Mouse (Mus musculus): ENCODE measurements around the gene Sirt4. TPM values are rescaled to one million over a fixed set of nuclear protein-coding genes. Genes with fewer than 3 reads are reported as not detected.
A peak's percentile ranks its signal among the peaks of the same experiment; 100 is the strongest.

Sirt4 gene
- 15.5 and 23.5 TPM in 2 replicates for polyA plus RNA-seq (2014; fragmentation: Nextera tagmentation; extraction: Ambion mirVana)

GRCm38 (mm10) chr5:115483947-115484920, at the start of gene Sirt4:
Sirt4 (minus strand) TSS chr5:115484725.
- DNase-seq (ENCODE audit: low spot score) = peak; percentile 87
- Histone ChIP-seq H3K9me3 (ENCODE audit: control insufficient read depth, low read length) (no peaks in the 10 kb centered on the region), H3K27ac (ENCODE audit: low read depth, low read length) (0 out of 2 replicates have a peak within 1 kb of the TSS, but pooled peaks have one; percentile 2), H3K27me3 (ENCODE audit: control insufficient read depth, insufficient read depth, low read length) (peaks cover 13% of the 10 kb centered on the region), H3K4me3 (ENCODE audit: low read depth, low read length) (peak within 1 kb of the TSS; percentile 31), H3K4me1 (ENCODE audit: control insufficient read depth, insufficient read depth, low read length) (peaks cover 8% of the 10 kb centered on the region; the same call in 1 of the 2 replicates), H3K4me2 (ENCODE audit: low read depth) (peak within 1 kb of the TSS; percentile 50), H3K36me3 (ENCODE audit: control insufficient read depth, insufficient read depth, low read length) (no peaks in the 10 kb centered on the region), H3K9ac (ENCODE audit: low read length) (peak within 1 kb of the TSS; percentile 48)
- WGBS = 10% methylated on average over 30 of the region's 30 CpGs
- ATAC-seq (ENCODE audit: insufficient read depth, low FRiP score, low TSS enrichment) = peak; percentile 79

GRCm38 (mm10) chr5:115531671-115532270, 47.2 kb upstream of the Sirt4 start:
- DNase-seq (ENCODE audit: low spot score) (no peak), ATAC-seq (ENCODE audit: insufficient read depth, low FRiP score, low TSS enrichment) (no peak)
- Histone ChIP-seq H3K4me1 (ENCODE audit: control insufficient read depth, insufficient read depth, low read length) (peaks cover 29% of the 10 kb centered on the region), H3K36me3 (ENCODE audit: control insufficient read depth, insufficient read depth, low read length) (no peaks in the 10 kb centered on the region), H3K9ac (ENCODE audit: low read length) (no peak overlapping the region), H3K4me3 (ENCODE audit: low read depth, low read length) (no peak overlapping the region), H3K27me3 (ENCODE audit: control insufficient read depth, insufficient read depth, low read length) (no peaks in the 10 kb centered on the region), H3K4me2 (ENCODE audit: low read depth) (no peak overlapping the region), H3K27ac (ENCODE audit: low read depth, low read length) (no peak overlapping the region), H3K9me3 (ENCODE audit: control insufficient read depth, low read length) (no peaks in the 10 kb centered on the region)
- WGBS = 44% methylated on average over 18 of the region's 18 CpGs

- Histone ChIP-seq H3K27ac (ENCODE audit: low read depth, low read length) (no peak overlapping the region), H3K4me2 (ENCODE audit: low read depth) (no peak overlapping the region), H3K4me3 (ENCODE audit: low read depth, low read length) (no peak overlapping the region), H3K27me3 (ENCODE audit: control insufficient read depth, insufficient read depth, low read length) (no peaks in the 10 kb centered on the region), H3K36me3 (ENCODE audit: control insufficient read depth, insufficient read depth, low read length) (no peaks in the 10 kb centered on the region), H3K9ac (ENCODE audit: low read length) (no peak overlapping the region), H3K4me1 (ENCODE audit: control insufficient read depth, insufficient read depth, low read length) (peaks cover 29% of the 10 kb centered on the region), H3K9me3 (ENCODE audit: control insufficient read depth, low read length) (no peaks in the 10 kb centered on the region)
- ATAC-seq (ENCODE audit: insufficient read depth, low FRiP score, low TSS enrichment) (no peak), DNase-seq (ENCODE audit: low spot score) (no peak)
- whole genome bisulfite sequencing = 68% methylated on average over 8 of the region's 8 CpGs
Measured at GRCm38 (mm10) chr5:115530447-115530809, 45.9 kb upstream of the Sirt4 start.

- 67% methylated on average over 7 of the region's 7 CpGs for WGBS
- DNase-seq (ENCODE audit: low spot score) (no peak), ATAC-seq (ENCODE audit: insufficient read depth, low FRiP score, low TSS enrichment) (no peak)
- Histone ChIP-seq H3K4me2 (ENCODE audit: low read depth) (no peak overlapping the region), H3K4me3 (ENCODE audit: low read depth, low read length) (no peak overlapping the region), H3K9me3 (ENCODE audit: control insufficient read depth, low read length) (no peaks in the 10 kb centered on the region), H3K27ac (ENCODE audit: low read depth, low read length) (0 out of 2 replicates have a peak overlapping the region, but pooled peaks have one; percentile 7), H3K9ac (ENCODE audit: low read length) (no peak overlapping the region; the same call in 1 of the 2 replicates), H3K27me3 (ENCODE audit: control insufficient read depth, insufficient read depth, low read length) (no peaks in the 10 kb centered on the region), H3K4me1 (ENCODE audit: control insufficient read depth, insufficient read depth, low read length) (peaks cover 26% of the 10 kb centered on the region), H3K36me3 (ENCODE audit: control insufficient read depth, insufficient read depth, low read length) (no peaks in the 10 kb centered on the region)
Measured at GRCm38 (mm10) chr5:115529742-115530446, 45.4 kb upstream of the Sirt4 start.

GRCm38 (mm10) chr5:115529364-115529741, 44.8 kb upstream of the Sirt4 start:
- 67% methylated on average over 8 of the region's 8 CpGs for WGBS
- ATAC-seq (ENCODE audit: insufficient read depth, low FRiP score, low TSS enrichment) (no peak), DNase-seq (ENCODE audit: low spot score) (no peak)
- Histone ChIP-seq H3K9me3 (ENCODE audit: control insufficient read depth, low read length) (no peaks in the 10 kb centered on the region), H3K4me1 (ENCODE audit: control insufficient read depth, insufficient read depth, low read length) (peaks cover 25% of the 10 kb centered on the region), H3K27ac (ENCODE audit: low read depth, low read length) (no peak overlapping the region), H3K4me2 (ENCODE audit: low read depth) (no peak overlapping the region), H3K9ac (ENCODE audit: low read length) (no peak overlapping the region), H3K36me3 (ENCODE audit: control insufficient read depth, insufficient read depth, low read length) (no peaks in the 10 kb centered on the region), H3K27me3 (ENCODE audit: control insufficient read depth, insufficient read depth, low read length) (no peaks in the 10 kb centered on the region), H3K4me3 (ENCODE audit: low read depth, low read length) (no peak overlapping the region)

- WGBS = 86% methylated on average over 5 of the region's 5 CpGs
- DNase-seq (ENCODE audit: low spot score) = no peak
- Histone ChIP-seq H3K4me2 (ENCODE audit: low read depth) (no peak overlapping the region), H3K4me3 (ENCODE audit: low read depth, low read length) (no peak overlapping the region), H3K36me3 (ENCODE audit: control insufficient read depth, insufficient read depth, low read length) (no peaks in the 10 kb centered on the region), H3K27me3 (ENCODE audit: control insufficient read depth, insufficient read depth, low read length) (no peaks in the 10 kb centered on the region), H3K9me3 (ENCODE audit: control insufficient read depth, low read length) (no peaks in the 10 kb centered on the region), H3K4me1 (ENCODE audit: control insufficient read depth, insufficient read depth, low read length) (peaks cover 32% of the 10 kb centered on the region), H3K27ac (ENCODE audit: low read depth, low read length) (no peak overlapping the region), H3K9ac (ENCODE audit: low read length) (no peak overlapping the region)
- ATAC-seq (ENCODE audit: insufficient read depth, low FRiP score, low TSS enrichment) = no peak
Measured at GRCm38 (mm10) chr5:115528128-115528527, 43.6 kb upstream of the Sirt4 start.

- H3K9me3 ChIP-seq (ENCODE audit: control insufficient read depth, low read length) = no peaks in the 10 kb centered on the region
- DNase-seq (ENCODE audit: low spot score) (no peak), ATAC-seq (ENCODE audit: insufficient read depth, low FRiP score, low TSS enrichment) (no peak)
- H3K27me3 ChIP-seq (ENCODE audit: control insufficient read depth, insufficient read depth, low read length) = no peaks in the 10 kb centered on the region
- peaks cover 34% of the 10 kb centered on the region for H3K4me1 ChIP-seq (ENCODE audit: control insufficient read depth, insufficient read depth, low read length)
- no peak overlapping the region for H3K4me3 ChIP-seq (ENCODE audit: low read depth, low read length)
- no peak overlapping the region for H3K9ac ChIP-seq (ENCODE audit: low read length)
- no peaks in the 10 kb centered on the region for H3K36me3 ChIP-seq (ENCODE audit: control insufficient read depth, insufficient read depth, low read length)
- 86% methylated on average over 17 of the region's 17 CpGs for WGBS
- H3K4me2 ChIP-seq (ENCODE audit: low read depth) = no peak overlapping the region
- no peak overlapping the region for H3K27ac ChIP-seq (ENCODE audit: low read depth, low read length)
Measured at GRCm38 (mm10) chr5:115526456-115527202, 42.1 kb upstream of the Sirt4 start.

GRCm38 (mm10) chr5:115525943-115526342, 41.4 kb upstream of the Sirt4 start:
- Histone ChIP-seq H3K27me3 (ENCODE audit: control insufficient read depth, insufficient read depth, low read length) (no peaks in the 10 kb centered on the region), H3K4me2 (ENCODE audit: low read depth) (no peak overlapping the region), H3K4me1 (ENCODE audit: control insufficient read depth, insufficient read depth, low read length) (peaks cover 32% of the 10 kb centered on the region), H3K36me3 (ENCODE audit: control insufficient read depth, insufficient read depth, low read length) (no peaks in the 10 kb centered on the region), H3K9ac (ENCODE audit: low read length) (no peak overlapping the region), H3K27ac (ENCODE audit: low read depth, low read length) (no peak overlapping the region), H3K9me3 (ENCODE audit: control insufficient read depth, low read length) (no peaks in the 10 kb centered on the region), H3K4me3 (ENCODE audit: low read depth, low read length) (no peak overlapping the region)
- ATAC-seq (ENCODE audit: insufficient read depth, low FRiP score, low TSS enrichment) (no peak), DNase-seq (ENCODE audit: low spot score) (no peak)
- 84% methylated on average over 9 of the region's 9 CpGs for WGBS

Measured in neural tube, embryonic 11.5 days (tissue).